ENCODE assay signal across 13 mouse cellular contexts in genomic region chr5:100196854-100197431, GRCm38 (mm10). TPM values are rescaled to one million over a fixed set of nuclear protein-coding genes. Genes with fewer than 3 reads are reported as not detected.
DNase-seq lines count a peak whose midpoint lies in the region; ATAC-seq and TF ChIP-seq lines count a peak whose summit lies in the region.
"Had no signal": no experiment of that assay in that cellular context is flagged by ENCODE, and none has a peak within 500 bp of the region (broad histone marks: within the 10 kb centered on the region; RNA-seq: fewer than 3 reads in every experiment).

No protein-coding gene starts in this region.

- 28% methylated on average over 15 of the region's 15 CpGs for WGBS in intestine, embryonic 14.5 days
- WGBS in intestine, postnatal 0 days, result 48% methylated on average over 15 of the region's 15 CpGs
- 24% methylated on average over 15 of the region's 15 CpGs for WGBS in stomach, embryonic 14.5 days
- 21% methylated on average over 15 of the region's 15 CpGs for WGBS in stomach, postnatal 0 days
- WGBS in limb, embryonic 14.5 days, result 32% methylated on average over 15 of the region's 15 CpGs
- WGBS in cerebellum, adult 2 months, result 76% methylated on average over 15 of the region's 15 CpGs

- no peaks in the 10 kb centered on the region for H3K9me3 ChIP-seq in intestine, embryonic 14.5 days (ENCODE audit: control insufficient read depth, low read length)
- H3K9me3 ChIP-seq in intestine, postnatal 0 days (ENCODE audit: control insufficient read depth), result no peaks in the 10 kb centered on the region
- no peaks in the 10 kb centered on the region for H3K9me3 ChIP-seq in stomach, embryonic 14.5 days (ENCODE audit: control insufficient read depth, low read depth, low read length)
- no peaks in the 10 kb centered on the region for H3K9me3 ChIP-seq in stomach, postnatal 0 days (ENCODE audit: control insufficient read depth, low read length)
- H3K9me3 ChIP-seq in limb, embryonic 14.5 days (ENCODE audit: control insufficient read depth, low read length), result no peaks in the 10 kb centered on the region
- H3K9me3 ChIP-seq: liver, embryonic 12.5 days had no signal

- H3K27me3 ChIP-seq in intestine, embryonic 14.5 days (replicated peaks; ENCODE audit: control insufficient read depth, insufficient read depth, low read length), result no peaks in the 10 kb centered on the region
- H3K27me3 ChIP-seq in intestine, postnatal 0 days (replicated peaks; ENCODE audit: control insufficient read depth, insufficient read depth, low read length), result no peaks in the 10 kb centered on the region
- H3K27me3 ChIP-seq in stomach, embryonic 14.5 days (ENCODE audit: control insufficient read depth, insufficient read depth, low read length), result no peaks in the 10 kb centered on the region
- no peaks in the 10 kb centered on the region; the same call in 1 of the 2 replicates for H3K27me3 ChIP-seq in stomach, postnatal 0 days (ENCODE audit: control insufficient read depth, insufficient read depth, low read length)
- H3K27me3 ChIP-seq in limb, embryonic 14.5 days (ENCODE audit: control insufficient read depth, insufficient read depth, low read length), result no peaks in the 10 kb centered on the region
- no peaks in the 10 kb centered on the region for H3K27me3 ChIP-seq in cerebellum, adult 2 months (ENCODE audit: control insufficient read depth, insufficient read depth, low read length)
- H3K27me3 ChIP-seq: liver, embryonic 12.5 days had no signal

- ATAC-seq in intestine, embryonic 14.5 days (replicated peaks; ENCODE audit: low FRiP score, low TSS enrichment, low read depth), result peak; percentile 78
- no peak for ATAC-seq in intestine, postnatal 0 days
- ATAC-seq in stomach, embryonic 14.5 days (ENCODE audit: insufficient number of reproducible peaks, insufficient read depth, low FRiP score, low read depth), result peak; percentile 70; the same call in 1 of the 2 replicates
- ATAC-seq in stomach, postnatal 0 days (ENCODE audit: low FRiP score, low TSS enrichment), result no peak
- ATAC-seq in limb, embryonic 14.5 days (ENCODE audit: low FRiP score, low read depth), result peak; percentile 90
- ATAC-seq: liver, embryonic 12.5 days had no signal

- no peak for TF ChIP-seq POLR2A in limb, embryonic 14.5 days (IDR thresholded peaks at IDR 0.05; ENCODE audit: borderline replicate concordance, extremely low read depth, insufficient read depth, insufficient read length)
- TF ChIP-seq POLR2A in cerebellum, adult 2 months (IDR thresholded peaks at IDR 0.05; ENCODE audit: borderline replicate concordance, insufficient read depth, low read length), result no peak

- no peak overlapping the region for H3K4me3 ChIP-seq in intestine, embryonic 14.5 days (ENCODE audit: low read depth, low read length)
- no peak overlapping the region for H3K4me3 ChIP-seq in intestine, postnatal 0 days (ENCODE audit: low read depth, low read length)
- H3K4me3 ChIP-seq in stomach, embryonic 14.5 days (ENCODE audit: low read depth, low read length), result no peak overlapping the region
- no peak overlapping the region for H3K4me3 ChIP-seq in stomach, postnatal 0 days (ENCODE audit: low read depth, low read length)
- no peak overlapping the region for H3K4me3 ChIP-seq in limb, embryonic 14.5 days (replicated peaks; ENCODE audit: low read length)
- no peak overlapping the region for H3K4me3 ChIP-seq in cerebellum, adult 2 months (replicated peaks; ENCODE audit: insufficient read depth, low read depth, low read length)
- H3K4me3 ChIP-seq: liver, embryonic 12.5 days had no signal

- peaks cover 14% of the 10 kb centered on the region for H3K4me1 ChIP-seq in intestine, embryonic 14.5 days (replicated peaks; ENCODE audit: control insufficient read depth, insufficient read depth, low read length)
- no peaks in the 10 kb centered on the region for H3K4me1 ChIP-seq in intestine, postnatal 0 days (replicated peaks; ENCODE audit: control insufficient read depth, insufficient read depth, low read length)
- peaks cover 15% of the 10 kb centered on the region for H3K4me1 ChIP-seq in stomach, embryonic 14.5 days (ENCODE audit: control insufficient read depth, insufficient read depth, low read length)
- no peaks in the 10 kb centered on the region for H3K4me1 ChIP-seq in stomach, postnatal 0 days (replicated peaks; ENCODE audit: control insufficient read depth, insufficient read depth)
- peaks cover 20% of the 10 kb centered on the region for H3K4me1 ChIP-seq in limb, embryonic 14.5 days (ENCODE audit: control insufficient read depth, insufficient read depth, low read length)
- 0 out of 2 replicates have a peak, but pooled peaks cover 4% of the 10 kb centered on the region for H3K4me1 ChIP-seq in cerebellum, adult 2 months (ENCODE audit: control insufficient read depth, insufficient read depth, low read length)

- peak overlapping the region; percentile 30; the same call in 1 of the 2 replicates for H3K27ac ChIP-seq in intestine, embryonic 14.5 days (ENCODE audit: low read depth)
- no peak overlapping the region for H3K27ac ChIP-seq in intestine, postnatal 0 days (ENCODE audit: low read depth, low read length)
- H3K27ac ChIP-seq in stomach, embryonic 14.5 days (ENCODE audit: low read length), result no peak overlapping the region
- H3K27ac ChIP-seq in stomach, postnatal 0 days (replicated peaks), result no peak overlapping the region
- peak overlapping the region; percentile 43; the same call in 1 of the 2 replicates for H3K27ac ChIP-seq in limb, embryonic 14.5 days (replicated peaks; ENCODE audit: low read depth, low read length)
- no peak overlapping the region for H3K27ac ChIP-seq in cerebellum, adult 2 months (ENCODE audit: insufficient read depth, low read length)
- H3K27ac ChIP-seq: liver, embryonic 12.5 days had no signal

- no peak for TF ChIP-seq EP300 in stomach, postnatal 0 days (optimal IDR thresholded peaks at IDR 0.05)

- H3K36me3 ChIP-seq in intestine, embryonic 14.5 days (ENCODE audit: control insufficient read depth, insufficient read depth, low read length), result no peaks in the 10 kb centered on the region
- H3K36me3 ChIP-seq in intestine, postnatal 0 days (ENCODE audit: control insufficient read depth, insufficient read depth), result no peaks in the 10 kb centered on the region
- H3K36me3 ChIP-seq in stomach, embryonic 14.5 days (ENCODE audit: control insufficient read depth, insufficient read depth, low read length), result no peaks in the 10 kb centered on the region
- H3K36me3 ChIP-seq in stomach, postnatal 0 days (ENCODE audit: control insufficient read depth, insufficient read depth, low read length), result no peaks in the 10 kb centered on the region
- H3K36me3 ChIP-seq in limb, embryonic 14.5 days (ENCODE audit: control insufficient read depth, insufficient read depth, low read length), result no peaks in the 10 kb centered on the region
- H3K36me3 ChIP-seq: liver, embryonic 12.5 days had no signal

- H3K4me2 ChIP-seq in intestine, embryonic 14.5 days (ENCODE audit: low read length), result peak overlapping the region; percentile 18; the same call in 1 of the 2 replicates
- H3K4me2 ChIP-seq in intestine, postnatal 0 days (replicated peaks; ENCODE audit: low read depth), result no peak overlapping the region
- peak overlapping the region; percentile 14; the same call in 1 of the 2 replicates for H3K4me2 ChIP-seq in stomach, embryonic 14.5 days (replicated peaks; ENCODE audit: low read depth, low read length)
- no peak overlapping the region for H3K4me2 ChIP-seq in stomach, postnatal 0 days (replicated peaks; ENCODE audit: low read depth)
- H3K4me2 ChIP-seq in limb, embryonic 14.5 days (replicated peaks; ENCODE audit: low read depth, low read length, severe bottlenecking), result peak overlapping the region; percentile 29
- H3K4me2 ChIP-seq: liver, embryonic 12.5 days had no signal

- peak; percentile 69 for DNase-seq in intestine, embryonic 14.5 days (ENCODE audit: low spot score)
- no peak for DNase-seq in stomach, postnatal 0 days (ENCODE audit: low spot score)
- peak; percentile 77 for DNase-seq in limb, embryonic 14.5 days (ENCODE audit: low spot score)
- no peak for DNase-seq in right cerebral cortex, postnatal 36 days (ENCODE audit: low spot score in 2 of 2)
- DNase-seq in cerebellum, adult 2 months, result no peak
- DNase-seq: adrenal gland, postnatal 14 days; cerebellum, adult 11-12 months; kidney, adult 18-20 months; spleen, adult 18-20 months; thymus, postnatal 4 days had no signal

- TF ChIP-seq CTCF in intestine, postnatal 0 days (IDR thresholded peaks at IDR 0.05; ENCODE audit: low read depth), result no peak
- TF ChIP-seq CTCF in stomach, postnatal 0 days (IDR thresholded peaks at IDR 0.05; ENCODE audit: low read depth), result no peak
- TF ChIP-seq CTCF in cerebellum, adult 2 months (IDR thresholded peaks at IDR 0.05; ENCODE audit: borderline replicate concordance, insufficient read depth, low read depth, low read length), result no peak

- no peak overlapping the region for H3K9ac ChIP-seq in intestine, embryonic 14.5 days (ENCODE audit: low read length)
- H3K9ac ChIP-seq in intestine, postnatal 0 days (ENCODE audit: low read depth, low read length), result no peak overlapping the region
- H3K9ac ChIP-seq in stomach, embryonic 14.5 days (replicated peaks; ENCODE audit: low read depth, low read length), result no peak overlapping the region
- no peak overlapping the region for H3K9ac ChIP-seq in stomach, postnatal 0 days (ENCODE audit: low read length)
- peak overlapping the region; percentile 34 for H3K9ac ChIP-seq in limb, embryonic 14.5 days (ENCODE audit: low read depth, low read length, severe bottlenecking)
- H3K9ac ChIP-seq: liver, embryonic 12.5 days had no signal

RNA-seq across cellular contexts. Expression of gene Tmem150c, which starts 37.3 kb away (rescaled TPM):
- polyA plus RNA-seq in intestine, embryonic 14.5 days (2014; fragmentation: Nextera tagmentation; extraction: Ambion mirVana), result 1.1 and 1.4 TPM in 2 replicates
- polyA plus RNA-seq in intestine, postnatal 0 days (2015; fragmentation: Nextera tagmentation; extraction: Ambion mirVana), result 0.93 and 1.1 TPM in 2 replicates
- polyA plus RNA-seq in stomach, embryonic 14.5 days (2014; fragmentation: Nextera tagmentation; extraction: Ambion mirVana), result 4.7 and 4.9 TPM in 2 replicates
- polyA plus RNA-seq in stomach, postnatal 0 days (2015; fragmentation: Nextera tagmentation; extraction: Ambion mirVana), result 2.4 and 2.5 TPM in 2 replicates
- polyA plus RNA-seq in limb, embryonic 14.5 days (2012; rRNA removed), result 7.2 and 7.3 TPM in 2 replicates
- 4.7 and 4.8 TPM in 2 replicates for polyA plus RNA-seq in limb, embryonic 14.5 days (2014; fragmentation: Nextera tagmentation; extraction: Ambion mirVana)
- 30.1 and 32.9 TPM in 2 replicates for polyA plus RNA-seq in cerebellum, adult 2 months (2012; rRNA removed)

Comparison
In these comparisons a context has a peak if more than half of its experiments do, and no peak if none do; other contexts are left out.
1. ATAC-seq: peak in intestine, embryonic 14.5 days (single experiment), stomach, embryonic 14.5 days (single experiment) and limb, embryonic 14.5 days (single experiment); none in intestine, postnatal 0 days (single experiment) and stomach, postnatal 0 days (single experiment).
2. H3K27ac ChIP-seq: peak in intestine, embryonic 14.5 days (single experiment) and limb, embryonic 14.5 days (single experiment); none in intestine, postnatal 0 days (single experiment), stomach, embryonic 14.5 days (single experiment), stomach, postnatal 0 days (single experiment) and cerebellum, adult 2 months (single experiment).
3. H3K4me2 ChIP-seq: peak in intestine, embryonic 14.5 days (single experiment), stomach, embryonic 14.5 days (single experiment) and limb, embryonic 14.5 days (single experiment); none in intestine, postnatal 0 days (single experiment) and stomach, postnatal 0 days (single experiment).
4. DNase-seq: peak in intestine, embryonic 14.5 days (single experiment) and limb, embryonic 14.5 days (single experiment); none in stomach, postnatal 0 days (single experiment), right cerebral cortex, postnatal 36 days (0 of 2) and cerebellum, adult 2 months (0 of 2).